Mouse (Mus musculus): Measurements from ENCODE around the gene Sik2. TPM values are rescaled to one million over a fixed set of nuclear protein-coding genes. Genes with fewer than 3 reads are reported as not detected.

Gene Sik2
- polyA plus RNA-seq (2015; fragmentation: Nextera tagmentation; extraction: Ambion mirVana), result 7.8 and 16.6 TPM in 2 replicates

DNA sequence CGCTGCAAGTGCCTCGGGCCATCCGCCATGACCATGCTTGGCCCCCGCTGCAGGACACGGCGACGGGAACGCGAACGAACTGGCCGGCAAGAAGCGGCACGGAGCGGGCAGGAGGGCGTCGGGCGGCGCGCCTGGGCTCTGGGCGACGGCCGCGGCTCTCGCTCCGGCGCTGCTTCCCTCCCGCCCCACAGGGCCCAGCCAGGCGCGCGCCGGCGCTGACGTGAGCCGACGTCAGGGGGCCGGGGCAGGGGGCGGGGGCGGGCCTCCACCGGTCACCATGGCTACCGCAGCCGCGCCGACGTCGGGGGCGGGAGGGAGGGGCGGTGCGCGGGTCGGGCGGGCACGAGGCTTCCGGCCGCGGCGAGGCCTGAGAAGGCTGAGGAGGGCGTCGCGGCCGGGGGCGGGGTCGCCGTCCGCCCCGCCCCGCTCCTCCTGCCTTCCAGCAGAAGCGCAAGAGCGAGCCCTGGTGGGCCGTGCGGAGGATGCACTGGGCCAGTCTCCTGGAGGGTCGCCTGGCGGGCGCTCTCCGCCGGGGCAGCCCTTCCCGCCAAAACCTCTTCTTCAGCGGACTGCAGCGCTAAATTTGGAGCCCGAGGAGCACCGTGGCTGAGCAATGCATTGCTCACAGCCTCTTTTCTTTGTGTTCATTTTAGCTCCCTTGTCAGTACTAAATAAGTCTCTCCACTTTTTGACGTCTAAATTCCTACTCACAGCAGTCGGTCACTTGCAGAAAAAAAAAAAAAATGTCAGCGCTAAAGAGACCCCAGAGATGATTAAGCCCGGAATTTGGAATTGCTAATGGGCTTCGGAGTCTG lies at the start of gene Sik2:
Sik2 (minus strand) TSS at position 233 of the 815 bp plus-strand sequence.

GRCm38 (mm10) chr9:50845081-50845480 lies 163.8 kb downstream of the Sik2 start, which contains the start of gene Ppp2r1b:
Gene Ppp2r1b, plus strand, starts transcription at chr9:50845301.

Other genes with a start within 250 kb of the Sik2 start
- 7.0 and 8.2 TPM in 2 replicates for gene Fdxacb1, start 240.8 kb downstream of the Sik2 start, polyA plus RNA-seq (2015; fragmentation: Nextera tagmentation; extraction: Ambion mirVana)
- 12.8 and 17.6 TPM in 2 replicates for gene Alg9, start 234.1 kb downstream of the Sik2 start, polyA plus RNA-seq (2015; fragmentation: Nextera tagmentation; extraction: Ambion mirVana)
- 33.2 and 34.6 TPM in 2 replicates for gene 1110032A03Rik, start 233.6 kb downstream of the Sik2 start, polyA plus RNA-seq (2015; fragmentation: Nextera tagmentation; extraction: Ambion mirVana)
- gene Ppp2r1b, start 163.8 kb downstream of the Sik2 start, polyA plus RNA-seq (2015; fragmentation: Nextera tagmentation; extraction: Ambion mirVana), result 9.8 and 16.7 TPM in 2 replicates
- gene Btg4, start 51.8 kb upstream of the Sik2 start, polyA plus RNA-seq (2015; fragmentation: Nextera tagmentation; extraction: Ambion mirVana), result not detected in 2 replicates
- gene Layn, start 68.0 kb upstream of the Sik2 start, polyA plus RNA-seq (2015; fragmentation: Nextera tagmentation; extraction: Ambion mirVana), result 2.0 and 2.5 TPM in 2 replicates
- gene 4833427G06Rik, start 93.0 kb upstream of the Sik2 start, polyA plus RNA-seq (2015; fragmentation: Nextera tagmentation; extraction: Ambion mirVana), result not detected in 2 replicates
- gene Gm32742, start 156.4 kb upstream of the Sik2 start, polyA plus RNA-seq (2015; fragmentation: Nextera tagmentation; extraction: Ambion mirVana), result not detected in 2 replicates
- gene Pou2af1, start 204.6 kb upstream of the Sik2 start, polyA plus RNA-seq (2015; fragmentation: Nextera tagmentation; extraction: Ambion mirVana), result 0.09 TPM in 1 of 2 replicates, not detected in the other